Mouse (Mus musculus) brain, embryonic 14.5 days (tissue): ENCODE results near the gene Tmem79. TPM values are rescaled to one million over a fixed set of nuclear protein-coding genes. Genes with fewer than 3 reads are reported as not detected.
"Not testable (repeated sequence)": the region's sequence is repeated elsewhere in the genome, so short reads cannot be mapped to it uniquely, and the experiment has no call there.

Experiments used
- DNase-seq: peaks from one replicate; pipeline ENCODE4 v3.0.0-alpha.2; 2011; ENCODE audit warnings: low read depth
- CTCF ChIP-seq: fragments of 200-500 bp; IDR thresholded peaks from 2 replicates; pipeline ENCODE4 v1.5.1; 2012; ENCODE audit warnings: inconsistent platforms, mild to moderate bottlenecking, moderate library complexity, borderline replicate concordance; ENCODE audit not compliant: insufficient read depth, insufficient read length; ENCODE audit errors: extremely low read depth
- POLR2A ChIP-seq: fragments of 200-500 bp; IDR thresholded peaks from 2 replicates; pipeline ENCODE4 v1.6.1; 2012; ENCODE audit warnings: mild to moderate bottlenecking, inconsistent platforms, borderline replicate concordance; ENCODE audit not compliant: poor library complexity, insufficient read depth, insufficient read length, severe bottlenecking; ENCODE audit errors: extremely low read depth
- polyA plus RNA-seq: library from polyadenylated mRNA; depleted of rRNA; stranded (reverse); fragments of >200 nt; gene quantifications from 2 replicates; pipeline ENCODE4 v1.2.3, GENCODE M21; 2012; rRNA removed

The Tmem79 gene
- polyA plus RNA-seq, 1 experiment = 1.8 TPM

- DNase-seq = peak; percentile 26
- TF ChIP-seq CTCF (peak; percentile 36; the same call in 1 of the 2 replicates), POLR2A (no peak)
Measured at GRCm38 (mm10) chr3:88291970-88292369, 44.0 kb downstream of the Tmem79 start.

DNA sequence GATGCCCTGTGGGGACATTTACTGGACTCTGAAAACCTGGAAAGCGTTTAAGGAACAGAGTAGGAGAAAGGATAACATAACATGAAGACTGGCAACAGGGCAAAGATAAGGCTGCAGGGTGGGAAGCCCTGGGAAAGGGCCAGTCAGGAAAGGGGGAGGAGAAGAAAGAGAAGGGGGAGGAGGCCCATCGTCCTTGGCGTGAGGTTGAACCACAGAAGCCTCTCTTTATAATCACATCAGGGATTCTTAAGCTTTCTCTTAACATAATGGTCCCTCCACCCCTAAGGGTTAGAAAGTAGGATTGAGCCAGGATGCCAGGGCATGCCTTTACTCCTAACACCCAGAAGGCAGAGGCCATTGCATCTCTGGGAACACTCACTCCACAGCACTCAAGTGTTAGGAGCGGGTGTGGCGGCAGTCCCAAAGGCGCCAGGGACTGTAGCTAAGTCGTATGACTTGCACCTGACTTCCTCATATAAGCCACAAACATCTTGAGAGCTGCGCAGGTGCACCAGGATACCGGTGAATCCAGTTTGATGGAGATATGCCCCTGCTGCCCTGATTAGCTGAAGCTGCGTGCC lies 47.7 kb downstream of the Tmem79 start:
- DNase-seq = not testable (repeated sequence)

DNA sequence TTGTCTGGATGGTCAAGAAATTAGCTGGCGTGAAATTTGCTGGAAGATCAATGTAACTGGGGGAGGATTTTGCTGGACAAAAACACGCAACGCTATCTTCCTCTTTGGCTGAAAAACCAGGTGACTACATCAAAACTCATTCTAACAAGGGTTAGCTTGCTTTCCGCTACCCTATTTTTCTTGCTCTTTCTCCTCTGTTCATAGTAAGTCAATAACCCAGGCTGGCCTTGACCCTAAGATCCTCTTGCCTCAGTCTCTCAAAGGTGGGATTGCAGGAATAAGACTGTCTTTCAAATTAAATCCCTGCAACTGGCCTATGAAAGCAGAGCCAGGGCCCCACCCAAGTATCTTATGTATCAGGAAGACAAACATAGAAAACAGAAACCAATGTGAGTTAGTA lies 48.8 kb downstream of the Tmem79 start, which contains the start of gene Gm38392:
Gene Gm38392 (minus strand): TSS at position 101 of the 400 bp plus-strand sequence.
- no peak for DNase-seq
- TF ChIP-seq POLR2A (no peak), CTCF (no peak)

GRCm38 (mm10) chr3:88285565-88285895 lies 50.4 kb downstream of the Tmem79 start:
- DNase-seq = not testable (repeated sequence)

GRCm38 (mm10) chr3:88284815-88285564 lies 51.0 kb downstream of the Tmem79 start:
- not testable (repeated sequence) for DNase-seq

GRCm38 (mm10) chr3:88281141-88281916 lies 54.6 kb downstream of the Tmem79 start:
- DNase-seq = not testable (repeated sequence)

- TF ChIP-seq CTCF = no peak
- no peak for TF ChIP-seq POLR2A
Measured at GRCm38 (mm10) chr3:88280035-88280434, 55.9 kb downstream of the Tmem79 start.

More at GRCm38 (mm10) chr3:88280035-88280434, 55.9 kb downstream of the Tmem79 start:
- DNase-seq = no peak

Other genes with a start within 250 kb of the Tmem79 start
- gene Mef2d, start 193.8 kb downstream of the Tmem79 start, polyA plus RNA-seq = 46.2 and 54.8 TPM in 2 replicates
- gene Rhbg, start 81.4 kb downstream of the Tmem79 start, polyA plus RNA-seq = 0.45 and 0.73 TPM in 2 replicates
- 0.11 TPM in 1 of 2 replicates, not detected in the other for gene Gm38392, start 48.9 kb downstream of the Tmem79 start, polyA plus RNA-seq
- gene Tsacc, start 39.1 kb downstream of the Tmem79 start, polyA plus RNA-seq = 3.0 and 3.6 TPM in 2 replicates
- 337 and 373 TPM in 2 replicates for gene Cct3, start 39.0 kb downstream of the Tmem79 start, polyA plus RNA-seq
- 65.4 and 74.5 TPM in 2 replicates for gene Glmp, start 11.1 kb downstream of the Tmem79 start, polyA plus RNA-seq
- gene Smg5, start 112 bp upstream of the Tmem79 start, polyA plus RNA-seq = 108 and 120 TPM in 2 replicates
- gene Paqr6, start 28.4 kb upstream of the Tmem79 start, polyA plus RNA-seq = 1.7 and 2.4 TPM in 2 replicates
- gene Bglap3, start 36.6 kb upstream of the Tmem79 start, polyA plus RNA-seq = 0.08 and 0.28 TPM in 2 replicates
- gene Bglap2, start 42.6 kb upstream of the Tmem79 start, polyA plus RNA-seq = 1.2 TPM in 1 of 2 replicates, not detected in the other
- gene Bglap, start 48.3 kb upstream of the Tmem79 start, polyA plus RNA-seq = 0.30 and 0.63 TPM in 2 replicates
- gene Pmf1, start 74.2 kb upstream of the Tmem79 start, polyA plus RNA-seq = 35.5 and 60.7 TPM in 2 replicates
- gene Slc25a44, start 89.0 kb upstream of the Tmem79 start, polyA plus RNA-seq = 39.6 and 41.6 TPM in 2 replicates
- 57.1 and 57.6 TPM in 2 replicates for gene Sema4a, start 125.0 kb upstream of the Tmem79 start, polyA plus RNA-seq
- gene Lmna, start 173.8 kb upstream of the Tmem79 start, polyA plus RNA-seq = 33.2 and 39.5 TPM in 2 replicates
- 93.2 and 103 TPM in 2 replicates for gene Mex3a, start 196.2 kb upstream of the Tmem79 start, polyA plus RNA-seq
- gene Rab25, start 212.2 kb upstream of the Tmem79 start, polyA plus RNA-seq = 1.7 and 2.4 TPM in 2 replicates
- 121 and 122 TPM in 2 replicates for gene Lamtor2, start 216.9 kb upstream of the Tmem79 start, polyA plus RNA-seq
- gene Ubqln4, start 217.6 kb upstream of the Tmem79 start, polyA plus RNA-seq = 108 and 113 TPM in 2 replicates
- gene Ssr2, start 239.7 kb upstream of the Tmem79 start, polyA plus RNA-seq = 170 and 185 TPM in 2 replicates